Mouse (Mus musculus): ENCODE measurements around the gene Gm13283.
"Not testable (repeated sequence)": the region's sequence is repeated elsewhere in the genome, so short reads cannot be mapped to it uniquely, and the experiment has no call there.

Gene Gm13283

GRCm38 (mm10) chr4:88759610-88760268 lies at the start of gene Gm13283:
Gene Gm13283 (plus strand): TSS chr4:88760119.
- peak; percentile 67 for DNase-seq (ENCODE audit: low read depth)

GRCm38 (mm10) chr4:88714281-88714680 lies 45.6 kb upstream of the Gm13283 start:
- peak; percentile 59 for DNase-seq (ENCODE audit: low read depth)

- DNase-seq (ENCODE audit: low read depth), result no peak
Observed at GRCm38 (mm10) chr4:88715059-88715458, 44.9 kb upstream of the Gm13283 start.

GRCm38 (mm10) chr4:88718715-88719114 lies 41.2 kb upstream of the Gm13283 start:
- DNase-seq (ENCODE audit: low read depth), result no peak

GRCm38 (mm10) chr4:88721791-88722721 lies 37.9 kb upstream of the Gm13283 start, which contains the start of the genes Gm26566 and Klhl9:
Gene Gm26566 (plus strand): TSS chr4:88721805.
Gene Klhl9 (minus strand): TSS chr4:88722465.
- DNase-seq (ENCODE audit: low read depth), result peak; percentile 95

GRCm38 (mm10) chr4:88723497-88724090 lies 36.3 kb upstream of the Gm13283 start:
- no peak for DNase-seq (ENCODE audit: low read depth)

- DNase-seq (ENCODE audit: low read depth), result peak; percentile 70
Observed at GRCm38 (mm10) chr4:88726727-88727126, 33.2 kb upstream of the Gm13283 start.

- peak; percentile 82 for DNase-seq (ENCODE audit: low read depth)
Observed at GRCm38 (mm10) chr4:88727324-88727723, 32.6 kb upstream of the Gm13283 start.

- DNase-seq (ENCODE audit: low read depth), result peak; percentile 76
Observed at GRCm38 (mm10) chr4:88738480-88738879, 21.4 kb upstream of the Gm13283 start.

GRCm38 (mm10) chr4:88739036-88739435 lies 20.9 kb upstream of the Gm13283 start:
- peak; percentile 65 for DNase-seq (ENCODE audit: low read depth)

- no peak for DNase-seq (ENCODE audit: low read depth)
Observed at GRCm38 (mm10) chr4:88741426-88741825, 18.5 kb upstream of the Gm13283 start.

- peak; percentile 52 for DNase-seq (ENCODE audit: low read depth)
Observed at GRCm38 (mm10) chr4:88742771-88743371, 17.0 kb upstream of the Gm13283 start.

- DNase-seq (ENCODE audit: low read depth), result peak; percentile 57
Observed at GRCm38 (mm10) chr4:88744207-88744606, 15.7 kb upstream of the Gm13283 start.

- no peak for DNase-seq (ENCODE audit: low read depth)
Observed at GRCm38 (mm10) chr4:88749926-88750325, 10.0 kb upstream of the Gm13283 start.

- DNase-seq (ENCODE audit: low read depth), result not testable (repeated sequence)
Observed at GRCm38 (mm10) chr4:88754818-88755340, 5.0 kb upstream of the Gm13283 start, which contains the start of gene Gm13271. Gene Gm13271 (plus strand): TSS chr4:88754868.

- DNase-seq (ENCODE audit: low read depth), result peak; percentile 55
Observed at GRCm38 (mm10) chr4:88756581-88757513, 3.1 kb upstream of the Gm13283 start.

- peak; percentile 89 for DNase-seq (ENCODE audit: low read depth)
Observed at GRCm38 (mm10) chr4:88757628-88758031, 2.3 kb upstream of the Gm13283 start.

GRCm38 (mm10) chr4:88758751-88759150 lies 1.2 kb upstream of the Gm13283 start:
- DNase-seq (ENCODE audit: low read depth), result not testable (repeated sequence)

- peak; percentile 88 for DNase-seq (ENCODE audit: low read depth)
Observed at GRCm38 (mm10) chr4:88760431-88760830, 512 bp downstream of the Gm13283 start.

- not testable (repeated sequence) for DNase-seq (ENCODE audit: low read depth)
Observed at GRCm38 (mm10) chr4:88761776-88762175, 1.9 kb downstream of the Gm13283 start.
